ENCODE assay signal across 8 mouse cellular contexts in genomic region chr16:96127657-96128344, GRCm38 (mm10). TPM values are rescaled to one million over a fixed set of nuclear protein-coding genes. Genes with fewer than 3 reads are reported as not detected.
DNase-seq lines count a peak whose midpoint lies in the region; ATAC-seq and TF ChIP-seq lines count a peak whose summit lies in the region.

Hmgn1 (minus strand) TSS chr16:96127729.

- no peaks in the 10 kb centered on the region for H3K9me3 ChIP-seq in hindbrain, postnatal 0 days (ENCODE audit: low read length)

- H3K27ac ChIP-seq in gastrocnemius, adult 2 months = peak within 1 kb of the TSS; percentile 93
- H3K27ac ChIP-seq in hindbrain, postnatal 0 days = peak within 1 kb of the TSS; percentile 98
- peak within 1 kb of the TSS; percentile 83 for H3K27ac ChIP-seq in left cerebral cortex, adult 2 months

- H3K36me3 ChIP-seq in hindbrain, postnatal 0 days (ENCODE audit: insufficient read depth, low read length) = peaks cover 27% of the 10 kb centered on the region

- no peak for TF ChIP-seq CTCF in gastrocnemius, adult 2 months (IDR thresholded peaks at IDR 0.05)
- TF ChIP-seq CTCF in hindbrain, postnatal 0 days (IDR thresholded peaks at IDR 0.05; ENCODE audit: low read depth) = no peak
- TF ChIP-seq CTCF in left cerebral cortex, adult 2 months (IDR thresholded peaks at IDR 0.05) = no peak

- H3K27me3 ChIP-seq in hindbrain, postnatal 0 days (ENCODE audit: insufficient read depth, low read length) = no peaks in the 10 kb centered on the region

- H3K9ac ChIP-seq in hindbrain, postnatal 0 days (replicated peaks; ENCODE audit: low read length) = peak within 1 kb of the TSS; percentile 96

- peaks cover 14% of the 10 kb centered on the region for H3K4me1 ChIP-seq in hindbrain, postnatal 0 days (ENCODE audit: insufficient read depth, low read length)

- H3K4me3 ChIP-seq in gastrocnemius, adult 2 months = peak within 1 kb of the TSS; percentile 96
- H3K4me3 ChIP-seq in hindbrain, postnatal 0 days (ENCODE audit: low read length) = peak within 1 kb of the TSS; percentile 75
- peak within 1 kb of the TSS; percentile 79 for H3K4me3 ChIP-seq in left cerebral cortex, adult 2 months

- ATAC-seq in hindbrain, postnatal 0 days = peak; percentile 98
- peak; percentile 82 for ATAC-seq in megakaryocyte, adult 5-6 weeks (ENCODE audit: poor library complexity, severe bottlenecking)

- WGBS in hindbrain, postnatal 0 days = under 1% methylated on average over 60 of the region's 72 CpGs

- intact Hi-C loops in gastrocnemius, adult 2 months (cut with DNase I) = loop anchor here (1.0 kb wide), 1 partner anchor 44 kb away; no protein-coding TSS in a partner anchor
- intact Hi-C loops in left cerebral cortex, adult 2 months (cut with DNase I) = loop anchor here (1.0 to 2.0 kb wide), 2 partner anchors 17 to 44 kb away; partner anchors contain the start of gene Wrb

- peak within 1 kb of the TSS; percentile 86 for H3K4me2 ChIP-seq in hindbrain, postnatal 0 days (ENCODE audit: low read depth, low read length)

- peak; percentile 96 for DNase-seq in WW6 (ENCODE audit: low read depth, low spot score)
- DNase-seq in cerebellum, postnatal 4 days (ENCODE audit: low spot score in 2 of 2) = peak; percentile 96 to 99
- DNase-seq in gastrocnemius, adult 2 months = peak; percentile 99
- DNase-seq in hindbrain, postnatal 0 days (ENCODE audit: low spot score) = peak; percentile 98
- DNase-seq in left cerebral cortex, adult 2 months (ENCODE audit: extremely low spot score in 1 of 2, low spot score in 2 of 2) = peak; percentile 88 to 96
- DNase-seq in right cerebral cortex, adult 2 months (ENCODE audit: low spot score in 2 of 2) = peak; percentile 89 to 92
- DNase-seq in urinary bladder, postnatal 14 days (ENCODE audit: low spot score) = peak; percentile 96

RNA-seq across cellular contexts. Expression of gene Hmgn1, which starts in this region (rescaled TPM):
- total RNA-seq in gastrocnemius, adult 2 months (2021) = 10 to 100 TPM; 19.9 to 38.1 TPM
- 85.9 and 103 TPM in 2 replicates for total RNA-seq in hindbrain, postnatal 0 days (2014; rRNA removed)
- polyA plus RNA-seq in hindbrain, postnatal 0 days (2015; fragmentation: Nextera tagmentation; extraction: Ambion mirVana) = 207 and 258 TPM in 2 replicates
- total RNA-seq in left cerebral cortex, adult 2 months (2021) = 10 to 100 TPM; 49.5 to 61.2 TPM
- total RNA-seq in megakaryocyte, adult 5-6 weeks (2015) = 41.8 and 53.3 TPM in 2 replicates
- total RNA-seq in megakaryocyte, adult 5-6 weeks (2017) = 71.5 and 75.2 TPM in 2 replicates

Comparison
In these comparisons a context has a peak if more than half of its experiments do, and no peak if none do; other contexts are left out.
1. Peak in every context shown above with its lines: DNase-seq, ATAC-seq, H3K4me3 ChIP-seq and H3K27ac ChIP-seq.